Mouse (Mus musculus): ENCODE data around the gene Poldip3. TPM values are rescaled to one million over a fixed set of nuclear protein-coding genes. Genes with fewer than 3 reads are reported as not detected.

Gene Poldip3
- total and polyA plus RNA-seq, 2 experiments from 2014 or later: 100 to 103 TPM

DNA sequence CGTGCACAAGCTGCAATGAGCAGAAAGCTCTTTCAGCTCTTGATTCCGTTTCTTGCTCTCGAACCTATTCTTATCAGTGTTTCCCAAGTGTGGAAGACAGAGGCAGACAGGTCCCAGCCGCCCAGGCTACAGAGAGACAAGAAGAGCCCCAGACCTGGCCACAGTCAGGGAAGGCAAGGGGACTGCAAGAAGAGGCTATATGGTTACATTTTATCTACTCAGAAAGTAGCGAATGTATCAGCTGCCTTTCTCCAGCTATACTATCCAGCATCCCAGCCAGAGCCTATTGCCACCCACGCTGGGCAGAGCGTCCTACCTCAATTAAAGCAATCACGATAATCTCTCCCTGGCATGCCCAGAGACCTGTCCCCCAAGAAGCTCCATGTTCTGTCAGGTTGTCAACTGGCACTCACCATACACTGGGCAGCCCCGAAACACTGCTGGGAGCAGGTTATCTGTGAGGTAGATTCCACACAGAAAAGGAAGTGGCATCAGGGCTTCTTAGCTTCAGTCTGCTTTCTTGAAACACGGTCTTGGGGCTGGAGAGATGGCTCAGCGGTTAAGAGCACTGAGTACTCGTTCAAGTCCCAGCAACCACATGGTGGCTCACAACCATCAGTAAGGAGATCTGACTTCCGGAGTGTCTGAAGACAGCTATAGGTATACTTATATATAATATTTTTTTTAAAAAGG, 62.4 kb downstream of the Poldip3 start:
- ATAC-seq (no peak), DNase-seq (no peak)
- H3K36me3 ChIP-seq (ENCODE audit: insufficient read depth): no peaks in the 10 kb centered on the region
- no peaks in the 10 kb centered on the region for H3K9me3 ChIP-seq (ENCODE audit: low read length)
- no peaks in the 10 kb centered on the region; the same call in 1 of the 2 replicates for H3K4me1 ChIP-seq (ENCODE audit: insufficient read depth)
- 83% methylated on average over 13 of the region's 13 CpGs for WGBS
- H3K27ac ChIP-seq (ENCODE audit: low read depth, low read length): no peak overlapping the region
- H3K27me3 ChIP-seq (ENCODE audit: insufficient read depth, low read length): no peaks in the 10 kb centered on the region
- H3K4me3 ChIP-seq (ENCODE audit: low read depth, low read length): no peak overlapping the region
- no peak overlapping the region for H3K4me2 ChIP-seq (ENCODE audit: low read depth)
- no peak overlapping the region for H3K9ac ChIP-seq
- no peak for TF ChIP-seq CTCF (IDR thresholded peaks at IDR 0.05; ENCODE audit: low read depth)

DNA sequence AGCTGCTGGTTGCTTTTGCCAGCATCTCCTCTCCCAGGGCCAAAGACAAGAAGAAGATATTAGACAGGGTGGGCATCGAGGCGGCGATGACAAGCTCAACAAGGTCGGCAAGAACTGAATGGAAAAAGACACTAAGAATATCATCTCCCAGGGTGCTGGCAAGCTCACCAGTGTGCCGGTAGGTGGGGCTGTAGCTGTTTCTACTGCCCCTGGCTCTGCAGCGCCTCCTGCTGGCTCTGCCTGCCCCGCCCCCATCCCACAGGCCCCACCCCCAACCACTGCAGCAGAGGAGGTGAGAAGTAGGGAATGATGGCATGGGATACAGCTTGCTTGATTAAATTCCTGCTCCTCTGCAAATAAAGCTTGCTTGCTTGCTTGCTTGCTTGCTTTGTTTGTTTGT, 63.3 kb downstream of the Poldip3 start:
- DNase-seq (no peak), ATAC-seq (no peak)
- Histone ChIP-seq H3K27me3 (ENCODE audit: insufficient read depth, low read length) (no peaks in the 10 kb centered on the region), H3K4me2 (ENCODE audit: low read depth) (no peak overlapping the region), H3K27ac (ENCODE audit: low read depth, low read length) (no peak overlapping the region), H3K4me3 (ENCODE audit: low read depth, low read length) (no peak overlapping the region), H3K9me3 (ENCODE audit: low read length) (no peaks in the 10 kb centered on the region), H3K36me3 (ENCODE audit: insufficient read depth) (no peaks in the 10 kb centered on the region), H3K4me1 (ENCODE audit: insufficient read depth) (no peaks in the 10 kb centered on the region; the same call in 1 of the 2 replicates), H3K9ac (no peak overlapping the region)
- WGBS: 35% methylated on average over 6 of the region's 7 CpGs
- TF ChIP-seq CTCF (IDR thresholded peaks at IDR 0.05; ENCODE audit: low read depth): peak; percentile 60

DNA sequence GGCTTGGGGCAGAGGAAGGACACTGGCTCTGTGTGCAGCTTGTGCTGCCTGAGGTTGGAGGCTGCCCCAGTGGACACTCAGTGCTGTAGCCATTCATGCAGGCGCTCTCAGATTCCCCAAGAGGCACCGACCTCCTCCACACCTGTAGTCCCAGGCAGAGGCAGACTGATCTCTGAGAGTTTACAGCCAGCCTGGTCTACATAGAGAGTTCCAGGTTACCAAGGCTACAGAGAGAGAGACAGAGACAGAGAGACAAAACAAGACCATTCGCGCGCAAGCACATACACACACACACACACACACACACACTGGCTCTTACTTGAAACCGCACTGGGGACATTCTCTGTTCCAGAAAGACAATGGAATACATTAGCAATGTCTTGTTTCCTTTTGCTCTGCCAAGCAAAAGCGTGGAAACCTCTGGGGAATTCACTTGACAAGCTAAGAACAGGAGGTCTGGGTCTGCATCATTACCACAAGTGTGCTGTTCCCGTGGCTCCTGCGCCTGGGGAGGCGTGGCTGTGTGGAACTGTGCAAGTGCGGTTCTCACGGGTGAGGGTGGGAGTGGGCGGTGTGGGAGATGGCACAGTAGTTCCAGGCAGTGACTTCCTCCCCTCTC, 65.1 kb downstream of the Poldip3 start:
- no peaks in the 10 kb centered on the region for H3K36me3 ChIP-seq (ENCODE audit: insufficient read depth)
- no peaks in the 10 kb centered on the region for H3K27me3 ChIP-seq (ENCODE audit: insufficient read depth, low read length)
- ATAC-seq: peak; percentile 85
- H3K9ac ChIP-seq: peak overlapping the region; percentile 25
- no peaks in the 10 kb centered on the region; the same call in 1 of the 2 replicates for H3K4me1 ChIP-seq (ENCODE audit: insufficient read depth)
- TF ChIP-seq CTCF (IDR thresholded peaks at IDR 0.05; ENCODE audit: low read depth): no peak
- peak; percentile 58 for DNase-seq
- peak overlapping the region; percentile 29 for H3K4me2 ChIP-seq (ENCODE audit: low read depth)
- 32% methylated on average over 13 of the region's 13 CpGs for WGBS
- H3K27ac ChIP-seq (ENCODE audit: low read depth, low read length): 0 out of 2 replicates have a peak overlapping the region, but pooled peaks have one; percentile 40
- no peaks in the 10 kb centered on the region for H3K9me3 ChIP-seq (ENCODE audit: low read length)
- H3K4me3 ChIP-seq (ENCODE audit: low read depth, low read length): no peak overlapping the region

DNA sequence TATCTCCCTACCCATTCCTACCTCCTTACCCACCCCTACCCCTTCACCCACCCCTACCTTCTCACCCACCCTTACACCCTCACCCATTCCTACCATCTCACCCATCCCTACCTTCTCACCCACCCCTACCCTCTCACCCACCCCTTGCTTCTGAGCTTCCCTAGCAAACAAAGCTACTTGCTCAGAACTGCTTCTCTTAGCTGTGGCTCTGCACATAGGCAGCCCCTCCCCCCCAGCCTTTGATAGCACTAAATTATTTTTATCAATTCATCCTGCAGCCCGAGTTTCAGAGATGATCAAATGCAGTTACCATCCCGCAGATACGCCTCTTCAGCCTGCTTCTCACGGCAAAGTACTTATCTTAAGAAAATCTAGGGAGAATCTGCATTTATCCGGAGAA, 65.7 kb downstream of the Poldip3 start:
- 40% methylated on average over 5 of the region's 5 CpGs for WGBS
- Histone ChIP-seq H3K9me3 (ENCODE audit: low read length) (no peaks in the 10 kb centered on the region), H3K27me3 (ENCODE audit: insufficient read depth, low read length) (no peaks in the 10 kb centered on the region), H3K27ac (ENCODE audit: low read depth, low read length) (peak overlapping the region; percentile 40; the same call in 1 of the 2 replicates), H3K9ac (no peak overlapping the region; the same call in 1 of the 2 replicates), H3K4me3 (ENCODE audit: low read depth, low read length) (no peak overlapping the region), H3K36me3 (ENCODE audit: insufficient read depth) (no peaks in the 10 kb centered on the region), H3K4me1 (ENCODE audit: insufficient read depth) (no peaks in the 10 kb centered on the region), H3K4me2 (ENCODE audit: low read depth) (peak overlapping the region; percentile 29; the same call in 1 of the 2 replicates)
- DNase-seq (no peak), ATAC-seq (peak; percentile 80)
- no peak for TF ChIP-seq CTCF (IDR thresholded peaks at IDR 0.05; ENCODE audit: low read depth)

Other genes with a start within 250 kb of the Poldip3 start
- 120 and 150 TPM in 2 replicates for gene Tcf20, start 161.5 kb downstream of the Poldip3 start, total RNA-seq (2014; rRNA removed)
- gene Tcf20, start 161.5 kb downstream of the Poldip3 start, polyA plus RNA-seq (2015; fragmentation: Nextera tagmentation; extraction: Ambion mirVana): 10.3 and 12.2 TPM in 2 replicates
- gene Nfam1, start 116.1 kb downstream of the Poldip3 start, total RNA-seq (2014; rRNA removed): 0.69 and 2.9 TPM in 2 replicates
- 1.5 and 1.8 TPM in 2 replicates for gene Nfam1, start 116.1 kb downstream of the Poldip3 start, polyA plus RNA-seq (2015; fragmentation: Nextera tagmentation; extraction: Ambion mirVana)
- 7.2 and 11.9 TPM in 2 replicates for gene Serhl, start 59.9 kb downstream of the Poldip3 start, total RNA-seq (2014; rRNA removed)
- 39.1 and 42.6 TPM in 2 replicates for gene Serhl, start 59.9 kb downstream of the Poldip3 start, polyA plus RNA-seq (2015; fragmentation: Nextera tagmentation; extraction: Ambion mirVana)
- 104 and 122 TPM in 2 replicates for gene Rrp7a, start 26.6 kb downstream of the Poldip3 start, total RNA-seq (2014; rRNA removed)
- 89.5 and 94.9 TPM in 2 replicates for gene Rrp7a, start 26.6 kb downstream of the Poldip3 start, polyA plus RNA-seq (2015; fragmentation: Nextera tagmentation; extraction: Ambion mirVana)
- 81.2 and 92.5 TPM in 2 replicates for gene Cyb5r3, start 23.2 kb upstream of the Poldip3 start, total RNA-seq (2014; rRNA removed)
- 88.3 and 149 TPM in 2 replicates for gene Cyb5r3, start 23.2 kb upstream of the Poldip3 start, polyA plus RNA-seq (2015; fragmentation: Nextera tagmentation; extraction: Ambion mirVana)
- gene A4galt, start 102.4 kb upstream of the Poldip3 start, total RNA-seq (2014; rRNA removed): 3.3 and 11.6 TPM in 2 replicates
- gene A4galt, start 102.4 kb upstream of the Poldip3 start, polyA plus RNA-seq (2015; fragmentation: Nextera tagmentation; extraction: Ambion mirVana): 3.7 and 4.9 TPM in 2 replicates
- 41.0 and 41.2 TPM in 2 replicates for gene Arfgap3, start 200.9 kb upstream of the Poldip3 start, total RNA-seq (2014; rRNA removed)
- 32.0 and 33.7 TPM in 2 replicates for gene Arfgap3, start 200.9 kb upstream of the Poldip3 start, polyA plus RNA-seq (2015; fragmentation: Nextera tagmentation; extraction: Ambion mirVana)

Measured in forebrain, postnatal 0 days (tissue).